Mouse (Mus musculus) forebrain, embryonic 14.5 days (tissue): Measurements from ENCODE around the gene Gif. TPM values are rescaled to one million over a fixed set of nuclear protein-coding genes. Genes with fewer than 3 reads are reported as not detected.

Source experiments
- ATAC-seq: fragments of 200-750 bp; cut with Nextera tagmentation; 2 replicates; pipeline ENCODE4 v1.8.0; 2017; ENCODE audit warnings: mild to moderate bottlenecking, moderate library complexity
- DNase-seq: peaks from one replicate; pipeline ENCODE4 v3.0.0-alpha.2; 2015; ENCODE audit warnings: low spot score
- H3K27ac ChIP-seq: fragments of 300-500 bp; sonication (generic); 2 replicates; pipeline ENCODE4 v1.5.1; 2014; ENCODE audit warnings: low read depth, mild to moderate bottlenecking, control low read depth, low read length, moderate library complexity
- H3K27me3 ChIP-seq: fragments of 300-500 bp; sonication (generic); replicated peaks from 2 replicates; pipeline ENCODE4 v1.6.1; 2014; ENCODE audit warnings: low read length, control low read depth, mixed read lengths; ENCODE audit not compliant: control insufficient read depth, insufficient read depth
- H3K36me3 ChIP-seq: fragments of 300-500 bp; sonication (generic); 2 replicates; pipeline ENCODE4 v1.6.1; 2014; ENCODE audit warnings: low read length, control low read depth; ENCODE audit not compliant: control insufficient read depth, insufficient read depth
- H3K4me1 ChIP-seq: fragments of 300-500 bp; sonication (generic); 2 replicates; pipeline ENCODE4 v1.6.1; 2014; ENCODE audit warnings: antibody characterized with exemption, low read length, control low read depth; ENCODE audit not compliant: control insufficient read depth, insufficient read depth
- H3K4me2 ChIP-seq: fragments of 300-500 bp; sonication (generic); 2 replicates; pipeline ENCODE4 v1.6.1; 2014; ENCODE audit warnings: mild to moderate bottlenecking, control low read depth, low read length
- H3K4me3 ChIP-seq: fragments of 300-500 bp; sonication (generic); 2 replicates; pipeline ENCODE4 v1.5.1; 2014; ENCODE audit warnings: low read depth, low read length, control low read depth
- H3K9ac ChIP-seq: fragments of 300-500 bp; sonication (generic); 2 replicates; pipeline ENCODE4 v1.6.1; 2014; ENCODE audit warnings: mild to moderate bottlenecking, low read length, control low read depth, moderate library complexity
- H3K9me3 ChIP-seq: fragments of 300-500 bp; sonication (generic); replicated peaks from 2 replicates; pipeline ENCODE4 v1.6.1; 2016; ENCODE audit warnings: low read length, control low read depth, mixed read lengths; ENCODE audit not compliant: control insufficient read depth
- WGBS: fragments of 180-500 bp; shearing (Covaris S2); extraction: QIAGEN DNeasy Blood & Tissue Kit; methylation state at CpG from one replicate; pipeline ENCODE4 v1.1.7; 2014; 5-methylcytosine and 5-hydroxymethylcytosine counted together
- polyA plus RNA-seq: library from polyadenylated mRNA; unstranded; fragments of >200 nt; fragmentation: Nextera tagmentation; extraction: Ambion mirVana; gene quantifications from 2 replicates; pipeline ENCODE4 v1.2.1, GENCODE M21; 2014

The Gif gene
- polyA plus RNA-seq, 1 experiment from 2014 or later: not detected

DNA sequence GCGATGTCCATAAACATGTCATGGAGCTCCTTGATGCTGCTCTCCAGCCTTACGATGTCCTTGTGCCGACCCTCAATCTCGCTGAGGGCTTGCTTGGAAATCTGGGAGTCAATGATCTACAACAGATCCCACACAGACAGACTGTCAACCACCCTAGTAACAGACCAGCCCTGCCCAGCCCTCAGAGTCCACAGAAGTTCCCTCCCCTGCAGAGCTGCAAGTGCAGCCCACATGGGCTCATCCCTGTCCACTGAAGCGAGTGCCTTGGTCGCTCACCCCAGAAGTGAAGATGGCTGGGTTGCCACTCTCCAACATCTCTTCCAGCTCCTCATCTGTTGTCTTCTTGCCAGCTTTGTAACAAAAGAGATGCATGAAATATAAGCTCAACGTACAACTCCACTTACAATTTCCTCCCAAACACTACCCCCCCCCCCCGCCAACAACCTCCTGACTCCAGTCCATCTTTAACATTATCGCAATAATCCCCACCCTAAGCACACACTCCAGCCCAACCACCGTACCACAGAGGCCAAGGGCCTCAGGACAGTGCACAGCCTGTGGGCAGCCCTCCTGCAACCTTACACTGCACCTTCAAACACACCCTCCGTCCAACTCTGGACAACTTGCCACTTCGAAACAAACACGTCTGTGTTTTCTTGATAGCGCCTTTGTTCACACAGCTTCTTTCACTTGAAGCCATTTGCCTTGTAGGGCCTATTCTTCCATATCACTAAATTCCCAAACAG, 38.2 kb downstream of the Gif start:
- no peak for DNase-seq
- Histone ChIP-seq H3K27ac (no peak overlapping the region), H3K36me3 (no peaks in the 10 kb centered on the region), H3K4me2 (no peak overlapping the region), H3K27me3 (no peaks in the 10 kb centered on the region), H3K4me3 (no peak overlapping the region), H3K9ac (no peak overlapping the region), H3K4me1 (no peaks in the 10 kb centered on the region), H3K9me3 (no peaks in the 10 kb centered on the region)
- WGBS: 92% methylated on average over 14 of the region's 14 CpGs
- ATAC-seq: no peak

DNA sequence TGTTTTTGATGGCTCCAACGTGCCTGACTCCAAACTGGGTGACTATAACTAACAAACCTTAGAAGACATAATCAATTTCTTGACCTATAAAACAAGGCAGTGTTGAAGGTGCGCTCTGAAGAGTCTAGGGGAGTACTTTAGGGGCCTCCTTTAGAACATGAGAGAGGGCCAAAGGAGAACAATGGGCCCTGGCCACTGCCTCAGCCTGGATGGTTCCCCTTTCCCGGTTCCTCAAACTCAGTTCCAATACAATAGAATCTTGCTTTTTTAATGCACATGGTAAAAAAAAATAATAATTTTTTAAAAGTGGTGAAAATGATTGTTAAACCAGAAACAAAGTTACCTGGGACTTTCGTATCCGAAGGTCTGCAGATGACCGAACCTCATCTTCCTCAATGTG, 40.5 kb downstream of the Gif start:
- H3K9ac ChIP-seq: no peak overlapping the region
- ATAC-seq (no peak), DNase-seq (no peak)
- no peaks in the 10 kb centered on the region for H3K9me3 ChIP-seq
- H3K36me3 ChIP-seq: no peaks in the 10 kb centered on the region
- no peaks in the 10 kb centered on the region for H3K4me1 ChIP-seq
- H3K27me3 ChIP-seq: no peaks in the 10 kb centered on the region
- 94% methylated on average over 6 of the region's 6 CpGs for whole genome bisulfite sequencing
- H3K4me3 ChIP-seq: no peak overlapping the region
- no peak overlapping the region for H3K27ac ChIP-seq
- H3K4me2 ChIP-seq: no peak overlapping the region

DNA sequence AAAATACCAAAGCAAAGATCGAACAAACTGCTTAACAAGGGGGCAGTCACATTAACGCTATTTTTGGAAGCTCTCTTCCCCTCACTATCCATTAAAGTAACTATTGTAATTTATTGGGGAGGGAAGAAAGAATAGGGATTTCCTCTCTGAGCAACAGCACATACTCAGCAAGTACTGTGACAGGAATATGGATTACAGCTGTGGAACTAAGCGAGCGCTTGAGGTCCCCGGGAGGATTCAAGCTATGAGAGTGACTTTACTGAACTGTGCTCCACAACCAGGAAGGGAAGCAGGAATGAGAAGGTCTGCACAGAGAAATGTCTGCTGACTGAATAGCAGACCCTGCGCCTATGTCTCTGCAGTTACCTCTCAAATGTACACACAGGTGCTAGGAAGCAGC, 41.5 kb downstream of the Gif start:
- DNase-seq (no peak), ATAC-seq (no peak)
- no peak overlapping the region for H3K27ac ChIP-seq
- no peak overlapping the region for H3K4me3 ChIP-seq
- no peak overlapping the region for H3K4me2 ChIP-seq
- no peaks in the 10 kb centered on the region for H3K27me3 ChIP-seq
- H3K36me3 ChIP-seq: no peaks in the 10 kb centered on the region
- H3K4me1 ChIP-seq: no peaks in the 10 kb centered on the region
- no peaks in the 10 kb centered on the region for H3K9me3 ChIP-seq
- H3K9ac ChIP-seq: no peak overlapping the region
- WGBS: 93% methylated on average over 6 of the region's 6 CpGs

DNA sequence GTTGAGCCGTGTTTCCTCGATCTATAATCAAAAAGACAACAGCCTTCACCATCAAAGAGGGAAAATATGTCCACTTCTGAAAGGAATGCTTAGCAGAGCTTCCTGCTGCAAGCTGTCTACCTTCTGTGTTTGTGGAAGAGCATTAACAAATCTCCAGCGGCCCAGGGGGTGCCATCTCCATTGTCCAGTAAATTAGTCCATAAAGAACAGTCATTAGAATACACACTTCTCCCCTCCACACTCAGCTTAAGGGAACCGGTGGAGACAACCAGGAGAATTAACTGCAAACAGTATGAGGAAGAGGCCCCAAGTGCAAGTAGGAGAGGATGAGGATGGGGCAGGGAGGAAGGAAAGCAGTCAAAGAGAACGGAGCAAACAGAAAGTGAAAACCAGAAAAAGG, 44.5 kb downstream of the Gif start:
- Histone ChIP-seq H3K4me1 (no peaks in the 10 kb centered on the region), H3K27ac (no peak overlapping the region), H3K27me3 (no peaks in the 10 kb centered on the region), H3K9me3 (no peaks in the 10 kb centered on the region), H3K4me3 (no peak overlapping the region), H3K9ac (no peak overlapping the region), H3K4me2 (no peak overlapping the region), H3K36me3 (no peaks in the 10 kb centered on the region)
- ATAC-seq (no peak), DNase-seq (no peak)
- WGBS: 64% methylated on average over 5 of the region's 5 CpGs

DNA sequence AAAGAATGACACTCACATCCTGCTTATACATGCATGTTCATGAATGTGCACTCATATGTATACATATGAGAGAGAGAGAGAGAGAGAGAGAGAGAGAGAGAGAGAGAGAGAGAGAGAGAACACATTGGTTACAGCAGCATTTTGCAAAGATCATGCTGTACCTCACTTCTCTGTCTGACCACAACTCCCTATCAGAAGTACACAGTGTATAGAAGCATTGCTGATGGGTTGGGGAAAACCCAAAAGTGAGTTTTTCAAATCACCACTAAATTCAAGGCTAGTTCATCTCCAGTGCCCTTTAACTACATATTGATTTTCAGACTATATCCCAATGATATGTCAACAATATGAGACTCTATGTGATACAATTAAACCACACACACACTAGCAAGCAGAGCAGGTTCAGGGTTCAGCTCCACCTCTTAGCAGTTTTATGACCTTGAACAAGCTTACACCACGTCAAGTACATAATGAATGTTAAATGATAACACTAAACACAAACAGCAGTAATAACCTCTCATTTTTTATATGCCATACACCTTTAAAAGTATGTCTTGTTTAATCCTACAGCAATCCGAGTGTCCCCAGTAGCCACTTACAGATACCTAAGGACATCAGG, 46.5 kb downstream of the Gif start:
- no peak for DNase-seq
- no peak overlapping the region for H3K9ac ChIP-seq
- H3K27me3 ChIP-seq: no peaks in the 10 kb centered on the region
- H3K36me3 ChIP-seq: no peaks in the 10 kb centered on the region
- no peaks in the 10 kb centered on the region for H3K4me1 ChIP-seq
- H3K4me2 ChIP-seq: no peak overlapping the region
- 78% methylated on average over 2 of the region's 2 CpGs for WGBS
- H3K9me3 ChIP-seq: no peaks in the 10 kb centered on the region
- H3K4me3 ChIP-seq: no peak overlapping the region
- no peak for ATAC-seq
- H3K27ac ChIP-seq: no peak overlapping the region

DNA sequence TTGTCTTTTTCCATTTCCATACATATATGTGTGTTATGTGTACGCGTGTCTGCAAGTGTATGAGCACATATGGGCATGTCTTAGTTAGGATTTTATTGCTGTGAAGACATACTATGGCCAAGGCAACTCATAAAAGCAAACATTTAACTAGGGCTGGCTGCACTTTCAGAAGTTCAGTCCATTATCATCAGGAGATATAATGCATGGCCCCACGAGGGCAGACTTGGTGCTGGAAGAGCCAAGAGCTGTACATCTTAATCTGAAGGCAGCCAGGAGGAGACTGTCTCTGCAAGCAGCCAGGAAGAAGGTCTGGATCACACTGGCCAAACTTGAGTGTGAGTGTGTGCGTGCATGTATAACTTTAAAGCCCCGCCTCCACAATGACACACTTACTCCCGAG, 47.1 kb downstream of the Gif start:
- Histone ChIP-seq H3K27ac (no peak overlapping the region), H3K9ac (no peak overlapping the region), H3K9me3 (no peaks in the 10 kb centered on the region), H3K27me3 (no peaks in the 10 kb centered on the region), H3K4me3 (no peak overlapping the region), H3K36me3 (no peaks in the 10 kb centered on the region), H3K4me1 (no peaks in the 10 kb centered on the region), H3K4me2 (no peak overlapping the region)
- WGBS: 82% methylated on average over 6 of the region's 6 CpGs
- ATAC-seq: no peak
- no peak for DNase-seq

DNA sequence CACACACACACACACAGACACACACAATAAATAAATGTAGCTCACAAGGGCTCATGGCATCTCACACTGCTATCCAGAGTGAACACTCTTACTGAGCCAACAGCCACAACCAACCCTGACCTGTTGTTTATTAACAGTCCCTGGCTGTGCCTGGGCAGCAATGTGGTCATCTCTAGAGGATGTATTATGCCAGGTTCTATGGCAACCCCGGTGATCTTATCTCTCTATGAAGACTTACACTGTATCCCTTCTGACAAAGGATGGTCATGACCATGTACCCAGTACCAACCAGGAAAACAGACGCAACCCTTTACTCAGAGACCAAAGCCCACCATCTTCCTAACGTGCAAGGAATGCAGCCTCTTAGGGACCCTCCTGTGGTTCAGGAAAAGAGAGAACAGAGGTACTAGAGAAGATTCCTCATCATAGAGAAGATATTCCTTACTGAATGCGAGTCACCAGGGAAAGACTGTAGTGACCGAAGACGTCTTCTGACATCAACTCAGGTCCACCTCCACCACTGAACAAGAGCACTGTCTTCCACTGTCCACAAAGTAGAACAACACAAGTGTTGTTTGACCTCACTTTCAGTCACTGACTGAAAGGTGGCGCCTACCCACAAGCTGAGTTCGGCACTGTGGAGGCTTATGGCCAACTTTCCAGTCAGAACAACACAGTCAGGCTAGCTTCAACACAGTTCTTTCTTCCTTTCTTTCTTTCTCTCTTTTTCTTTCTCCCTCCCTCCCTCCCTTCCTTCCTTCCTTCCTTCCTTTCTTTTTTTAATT, 53.4 kb downstream of the Gif start:
- no peaks in the 10 kb centered on the region for H3K27me3 ChIP-seq
- H3K4me2 ChIP-seq: no peak overlapping the region
- no peaks in the 10 kb centered on the region for H3K36me3 ChIP-seq
- H3K27ac ChIP-seq: no peak overlapping the region
- H3K9ac ChIP-seq: no peak overlapping the region
- ATAC-seq: no peak
- DNase-seq: no peak
- WGBS: 80% methylated on average over 8 of the region's 8 CpGs
- H3K9me3 ChIP-seq: no peaks in the 10 kb centered on the region
- no peaks in the 10 kb centered on the region for H3K4me1 ChIP-seq
- H3K4me3 ChIP-seq: no peak overlapping the region

DNA sequence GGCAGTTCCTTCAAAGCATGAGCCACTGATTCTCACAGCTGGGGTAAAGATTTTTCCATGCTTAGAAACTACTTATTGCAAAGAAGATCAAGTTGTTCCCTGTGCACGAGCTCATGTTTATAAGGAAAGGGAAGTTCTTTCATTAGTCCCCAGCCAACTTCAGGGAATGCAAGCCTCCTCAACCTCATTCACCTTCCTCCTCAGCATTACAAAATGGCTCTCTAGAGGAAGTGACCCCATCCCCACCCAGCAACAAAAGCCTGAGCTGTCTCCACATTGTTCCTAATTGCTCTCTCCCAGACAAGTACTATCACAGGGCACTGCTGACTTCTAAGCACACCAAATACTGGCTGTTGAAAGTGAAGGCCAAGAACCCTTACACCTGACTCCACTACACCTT, 57.1 kb downstream of the Gif start:
- H3K36me3 ChIP-seq: no peaks in the 10 kb centered on the region
- 79% methylated on average over 1 of the region's 1 CpGs for WGBS
- no peak overlapping the region for H3K4me3 ChIP-seq
- H3K27me3 ChIP-seq: no peaks in the 10 kb centered on the region
- H3K9me3 ChIP-seq: no peaks in the 10 kb centered on the region
- H3K27ac ChIP-seq: no peak overlapping the region
- H3K9ac ChIP-seq: no peak overlapping the region
- H3K4me1 ChIP-seq: no peaks in the 10 kb centered on the region
- DNase-seq (no peak), ATAC-seq (no peak)
- H3K4me2 ChIP-seq: no peak overlapping the region

DNA sequence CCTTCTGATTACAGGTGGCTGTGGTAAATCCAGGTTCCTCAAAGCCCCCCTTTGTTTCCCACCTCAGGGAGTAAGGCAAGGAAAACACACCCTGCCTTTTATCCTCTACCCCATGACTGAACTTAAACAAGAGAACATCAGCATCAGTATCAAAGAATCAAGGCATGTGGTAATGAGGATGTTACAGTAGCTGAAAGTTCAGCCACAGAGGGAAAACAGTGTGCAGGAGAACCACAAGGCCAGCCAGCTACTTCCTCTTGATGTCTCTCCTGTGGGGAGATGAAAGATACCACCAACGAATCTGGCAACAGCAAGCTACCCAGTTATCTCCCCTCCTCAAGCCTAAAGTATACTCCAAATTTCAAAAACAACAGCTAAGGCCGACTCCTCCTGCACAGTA, 59.9 kb downstream of the Gif start:
- no peak for DNase-seq
- Histone ChIP-seq H3K4me3 (no peak overlapping the region), H3K27me3 (no peaks in the 10 kb centered on the region), H3K9ac (no peak overlapping the region), H3K4me1 (no peaks in the 10 kb centered on the region), H3K4me2 (no peak overlapping the region), H3K36me3 (no peaks in the 10 kb centered on the region), H3K9me3 (no peaks in the 10 kb centered on the region), H3K27ac (no peak overlapping the region)
- WGBS: 58% methylated on average over 2 of the region's 2 CpGs
- ATAC-seq: no peak
